Mouse (Mus musculus) cerebellum, adult (tissue): ENCODE results near the gene Farsa.

ENCODE experiments used
- ATAC-seq: cut with Nextera tagmentation; 2 replicates; pipeline ENCODE4 v1.9.2; 2017; ENCODE audit warnings: mild to moderate bottlenecking, moderate library complexity, mixed read lengths; ENCODE audit not compliant: insufficient number of reproducible peaks, low FRiP score, low TSS enrichment

The Farsa gene

GRCm38 (mm10) chr8:84834002-84834865, 22.6 kb upstream of the Farsa start:
- ATAC-seq: no peak

GRCm38 (mm10) chr8:84834866-84835855, 21.6 kb upstream of the Farsa start:
- no peak for ATAC-seq

GRCm38 (mm10) chr8:84837149-84837911, 19.5 kb upstream of the Farsa start:
- ATAC-seq: no peak

GRCm38 (mm10) chr8:84837912-84838470, 18.8 kb upstream of the Farsa start:
- no peak for ATAC-seq

- ATAC-seq: no peak
These were observed 18.3 kb upstream of the Farsa start for GRCm38 (mm10) chr8:84838513-84838912.

GRCm38 (mm10) chr8:84839411-84839810, 17.4 kb upstream of the Farsa start:
- no peak for ATAC-seq

GRCm38 (mm10) chr8:84839875-84840247, 16.9 kb upstream of the Farsa start:
- ATAC-seq: no peak

- peak; percentile 85 for ATAC-seq
These were observed 16.4 kb upstream of the Farsa start, which contains the start of gene Rad23a for GRCm38 (mm10) chr8:84840248-84840999. Rad23a (minus strand) TSS chr8:84840665.

GRCm38 (mm10) chr8:84841514-84841913, 15.3 kb upstream of the Farsa start:
- ATAC-seq: no peak

GRCm38 (mm10) chr8:84844397-84845070, 12.3 kb upstream of the Farsa start:
- ATAC-seq: no peak

GRCm38 (mm10) chr8:84845355-84846093, 11.3 kb upstream of the Farsa start:
- no peak for ATAC-seq

GRCm38 (mm10) chr8:84846094-84846721, 10.6 kb upstream of the Farsa start:
- no peak for ATAC-seq

- ATAC-seq: peak; percentile 98
These were observed 9.8 kb upstream of the Farsa start, which contains the start of gene Calr for GRCm38 (mm10) chr8:84846722-84847572. Calr (minus strand) TSS chr8:84846934.

GRCm38 (mm10) chr8:84847684-84848435, 8.9 kb upstream of the Farsa start:
- no peak for ATAC-seq

- ATAC-seq: no peak
These were observed 355 bp upstream of the Farsa start for GRCm38 (mm10) chr8:84856434-84856833.
